Mouse (Mus musculus): ENCODE data around the gene Wdr73. TPM values are rescaled to one million over a fixed set of nuclear protein-coding genes. Genes with fewer than 3 reads are reported as not detected.

Wdr73 gene
- polyA plus RNA-seq, 1 experiment from 2014 or later: 29.8 TPM

DNA sequence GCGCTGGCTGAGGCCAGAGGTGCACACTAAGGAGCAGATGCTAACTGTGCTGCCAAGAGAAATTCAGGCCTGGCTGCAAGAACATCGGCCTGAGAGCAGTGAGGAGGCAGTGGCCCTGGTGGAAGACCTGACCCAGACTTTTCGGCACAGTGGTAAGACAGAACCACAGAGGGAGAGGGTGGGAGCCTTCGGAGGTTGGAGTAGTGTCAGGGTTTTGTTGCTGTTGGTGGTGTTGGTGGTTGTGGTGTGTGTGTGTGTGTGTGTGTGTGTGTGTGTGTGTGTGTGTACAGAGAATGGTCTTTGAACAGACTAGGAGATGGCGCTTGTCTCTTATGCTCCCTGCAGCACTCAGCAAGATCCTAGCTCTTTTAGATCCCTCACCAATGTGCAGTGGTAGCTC, 37.5 kb downstream of the Wdr73 start:
- Histone ChIP-seq H3K4me2 (ENCODE audit: low read length) (0 out of 2 replicates have a peak overlapping the region, but pooled peaks have one; percentile 15), H3K9me3 (replicated peaks; ENCODE audit: low read length) (no peaks in the 10 kb centered on the region), H3K4me1 (replicated peaks; ENCODE audit: insufficient read depth, low read length) (peaks cover 19% of the 10 kb centered on the region), H3K36me3 (ENCODE audit: insufficient read depth, low read length) (peaks cover 19% of the 10 kb centered on the region; the same call in 1 of the 2 replicates), H3K9ac (ENCODE audit: low read depth, low read length) (no peak overlapping the region), H3K4me3 (replicated peaks; ENCODE audit: low read depth, low read length) (no peak overlapping the region), H3K27me3 (ENCODE audit: insufficient read depth, low read length) (no peaks in the 10 kb centered on the region), H3K27ac (no peak overlapping the region)
- no peak for TF ChIP-seq CTCF (IDR thresholded peaks at IDR 0.05; ENCODE audit: low read depth)
- 85% methylated on average over 5 of the region's 5 CpGs for WGBS
- ATAC-seq (replicated peaks; ENCODE audit: low FRiP score, low read depth) (no peak), DNase-seq (ENCODE audit: low spot score) (no peak)

DNA sequence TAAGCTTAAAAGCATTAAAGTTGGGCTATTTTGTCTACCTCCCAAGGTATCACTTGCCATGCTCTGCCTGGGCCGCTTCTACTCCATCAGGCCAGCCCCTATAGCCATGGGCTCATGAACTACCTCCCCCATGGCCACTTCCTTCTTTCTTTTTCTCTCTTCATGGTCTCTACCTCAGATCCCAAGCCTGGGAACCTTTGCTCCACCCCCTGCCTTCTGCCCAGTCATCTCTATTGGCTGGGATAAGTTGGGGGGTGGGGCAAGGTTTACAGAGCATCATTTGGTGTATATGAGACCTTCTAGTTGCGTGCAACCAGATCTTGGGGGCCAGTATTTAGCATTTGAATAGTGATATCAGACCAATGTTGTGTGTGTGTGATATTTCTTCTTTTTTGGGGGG, 38.6 kb downstream of the Wdr73 start:
- WGBS: 87% methylated on average over 2 of the region's 2 CpGs
- TF ChIP-seq CTCF (IDR thresholded peaks at IDR 0.05; ENCODE audit: low read depth): no peak
- H3K27me3 ChIP-seq (ENCODE audit: insufficient read depth, low read length): no peaks in the 10 kb centered on the region
- no peak overlapping the region for H3K9ac ChIP-seq (ENCODE audit: low read depth, low read length)
- no peaks in the 10 kb centered on the region for H3K9me3 ChIP-seq (replicated peaks; ENCODE audit: low read length)
- H3K4me2 ChIP-seq (ENCODE audit: low read length): no peak overlapping the region
- H3K27ac ChIP-seq: no peak overlapping the region
- DNase-seq (ENCODE audit: low spot score) (peak; percentile 46), ATAC-seq (replicated peaks; ENCODE audit: low FRiP score, low read depth) (no peak)
- H3K36me3 ChIP-seq (ENCODE audit: insufficient read depth, low read length): peaks cover 11% of the 10 kb centered on the region; the same call in 1 of the 2 replicates
- H3K4me1 ChIP-seq (replicated peaks; ENCODE audit: insufficient read depth, low read length): peaks cover 19% of the 10 kb centered on the region
- no peak overlapping the region for H3K4me3 ChIP-seq (replicated peaks; ENCODE audit: low read depth, low read length)

- peak within 1 kb of the TSS; percentile 92 for H3K9ac ChIP-seq (ENCODE audit: low read depth, low read length)
- H3K9me3 ChIP-seq (replicated peaks; ENCODE audit: low read length): no peaks in the 10 kb centered on the region
- peak; percentile 97 for ATAC-seq (replicated peaks; ENCODE audit: low FRiP score, low read depth)
- 0 out of 2 replicates have a peak, but pooled peaks cover 7% of the 10 kb centered on the region for H3K36me3 ChIP-seq (ENCODE audit: insufficient read depth, low read length)
- WGBS: under 1% methylated on average over 40 of the region's 40 CpGs
- H3K4me2 ChIP-seq (ENCODE audit: low read length): peak within 1 kb of the TSS; percentile 85
- peaks cover 19% of the 10 kb centered on the region for H3K4me1 ChIP-seq (replicated peaks; ENCODE audit: insufficient read depth, low read length)
- DNase-seq (ENCODE audit: low spot score): peak; percentile 99
- H3K4me3 ChIP-seq (replicated peaks; ENCODE audit: low read depth, low read length): peak within 1 kb of the TSS; percentile 93
- no peaks in the 10 kb centered on the region for H3K27me3 ChIP-seq (ENCODE audit: insufficient read depth, low read length)
- H3K27ac ChIP-seq: peak within 1 kb of the TSS; percentile 82
- no peak for TF ChIP-seq CTCF (IDR thresholded peaks at IDR 0.05; ENCODE audit: low read depth)
These were observed 40.3 kb downstream of the Wdr73 start, which contains the start of gene Zscan2 for GRCm38 (mm10) chr7:80860729-80861274. Gene Zscan2, plus strand, starts transcription at chr7:80860920.

DNA sequence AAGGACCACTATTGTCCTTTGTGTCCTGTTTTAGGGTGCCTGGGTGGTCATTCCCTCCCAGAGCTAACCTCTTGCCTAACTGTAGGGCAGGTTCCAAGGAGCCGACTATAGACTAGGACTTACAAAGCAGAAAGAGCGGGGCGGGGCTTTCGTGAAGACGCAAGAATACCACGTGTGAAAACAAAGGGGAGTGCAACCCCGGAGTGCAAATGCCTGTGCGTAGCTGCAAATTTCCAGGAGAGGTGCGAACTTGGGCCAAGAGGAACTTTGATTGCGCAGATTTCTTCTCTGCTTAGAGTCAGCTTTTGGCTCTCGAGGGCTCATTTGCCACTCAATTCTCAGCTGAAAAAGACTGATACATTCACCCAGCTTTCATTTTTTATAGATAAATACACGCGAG, 40.8 kb downstream of the Wdr73 start:
- WGBS: under 1% methylated on average over 13 of the region's 13 CpGs
- DNase-seq (ENCODE audit: low spot score): peak; percentile 85
- Histone ChIP-seq H3K27ac (no peak overlapping the region), H3K27me3 (ENCODE audit: insufficient read depth, low read length) (no peaks in the 10 kb centered on the region), H3K36me3 (ENCODE audit: insufficient read depth, low read length) (0 out of 2 replicates have a peak, but pooled peaks cover 5% of the 10 kb centered on the region), H3K4me1 (replicated peaks; ENCODE audit: insufficient read depth, low read length) (peaks cover 19% of the 10 kb centered on the region), H3K4me3 (replicated peaks; ENCODE audit: low read depth, low read length) (peak overlapping the region; percentile 93), H3K4me2 (ENCODE audit: low read length) (peak overlapping the region; percentile 85), H3K9ac (ENCODE audit: low read depth, low read length) (peak overlapping the region; percentile 92), H3K9me3 (replicated peaks; ENCODE audit: low read length) (no peaks in the 10 kb centered on the region)
- ATAC-seq (replicated peaks; ENCODE audit: low FRiP score, low read depth): peak; percentile 67; the same call in 1 of the 2 replicates
- no peak for TF ChIP-seq CTCF (IDR thresholded peaks at IDR 0.05; ENCODE audit: low read depth)

GRCm38 (mm10) chr7:80857181-80857580, 43.9 kb downstream of the Wdr73 start:
- H3K9me3 ChIP-seq (replicated peaks; ENCODE audit: low read length): no peaks in the 10 kb centered on the region
- 28% methylated on average over 6 of the region's 6 CpGs for WGBS
- peak; percentile 89 for TF ChIP-seq CTCF (IDR thresholded peaks at IDR 0.05; ENCODE audit: low read depth)
- no peak overlapping the region for H3K27ac ChIP-seq
- no peak overlapping the region for H3K4me3 ChIP-seq (replicated peaks; ENCODE audit: low read depth, low read length)
- H3K4me2 ChIP-seq (ENCODE audit: low read length): no peak overlapping the region
- no peaks in the 10 kb centered on the region for H3K36me3 ChIP-seq (ENCODE audit: insufficient read depth, low read length)
- no peak for ATAC-seq (replicated peaks; ENCODE audit: low FRiP score, low read depth)
- H3K27me3 ChIP-seq (ENCODE audit: insufficient read depth, low read length): no peaks in the 10 kb centered on the region
- peaks cover 10% of the 10 kb centered on the region for H3K4me1 ChIP-seq (replicated peaks; ENCODE audit: insufficient read depth, low read length)
- DNase-seq (ENCODE audit: low spot score): peak; percentile 91
- no peak overlapping the region for H3K9ac ChIP-seq (ENCODE audit: low read depth, low read length)

DNA sequence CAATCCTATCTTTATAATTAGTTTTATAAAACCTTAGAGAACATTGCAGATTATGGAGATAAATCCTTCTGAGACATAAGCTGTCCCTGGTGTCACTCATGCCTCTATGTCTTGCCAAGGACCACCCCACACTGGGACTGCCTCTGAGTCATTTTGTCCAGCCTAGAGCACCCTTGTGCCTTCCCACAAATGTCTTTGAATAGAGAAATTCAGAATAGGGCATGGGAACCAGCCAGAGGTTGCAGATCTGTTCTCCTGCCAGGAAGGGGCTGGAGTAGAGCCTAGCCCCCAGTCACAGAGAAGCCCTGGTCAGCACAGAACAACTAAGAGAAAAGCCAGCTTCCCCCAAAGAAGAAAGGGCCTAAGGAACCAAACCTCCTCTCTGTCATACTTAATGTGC, 45.8 kb downstream of the Wdr73 start:
- no peaks in the 10 kb centered on the region for H3K9me3 ChIP-seq (replicated peaks; ENCODE audit: low read length)
- no peak overlapping the region for H3K4me2 ChIP-seq (ENCODE audit: low read length)
- no peak overlapping the region for H3K9ac ChIP-seq (ENCODE audit: low read depth, low read length)
- ATAC-seq (replicated peaks; ENCODE audit: low FRiP score, low read depth): no peak
- no peak overlapping the region for H3K4me3 ChIP-seq (replicated peaks; ENCODE audit: low read depth, low read length)
- TF ChIP-seq CTCF (IDR thresholded peaks at IDR 0.05; ENCODE audit: low read depth): no peak
- DNase-seq (ENCODE audit: low spot score): no peak
- no peaks in the 10 kb centered on the region for H3K27me3 ChIP-seq (ENCODE audit: insufficient read depth, low read length)
- no peaks in the 10 kb centered on the region for H3K36me3 ChIP-seq (ENCODE audit: insufficient read depth, low read length)
- H3K27ac ChIP-seq: no peak overlapping the region
- H3K4me1 ChIP-seq (replicated peaks; ENCODE audit: insufficient read depth, low read length): 0 out of 2 replicates have a peak, but pooled peaks cover 4% of the 10 kb centered on the region

Measured in kidney, postnatal 0 days (tissue).